Mouse (Mus musculus): ENCODE results near the gene Cdk20. TPM values are rescaled to one million over a fixed set of nuclear protein-coding genes. Genes with fewer than 3 reads are reported as not detected.
"Not testable (repeated sequence)": the region's sequence is repeated elsewhere in the genome, so short reads cannot be mapped to it uniquely, and the experiment has no call there.

The Cdk20 gene
- polyA plus RNA-seq, 1 experiment = 10.4 TPM

DNA sequence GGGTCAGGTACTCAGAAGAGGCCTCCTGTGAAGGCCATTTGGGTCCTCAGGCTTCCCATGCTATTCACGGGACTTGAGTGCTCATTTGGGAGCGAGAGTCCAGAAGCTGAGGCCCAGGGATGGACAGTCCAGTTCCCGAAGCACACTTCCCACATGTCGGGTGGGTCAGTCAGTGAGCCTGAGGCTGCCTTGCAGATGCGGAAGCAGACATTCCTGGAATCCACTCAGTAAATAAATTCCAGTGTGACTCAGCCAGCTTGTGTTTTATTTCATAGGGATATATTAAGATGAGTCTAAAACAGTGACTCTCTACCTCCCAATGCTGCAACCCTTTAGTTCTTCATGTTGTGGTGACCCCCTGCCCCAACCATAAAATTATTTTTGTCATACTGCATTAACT is 7.4 kb downstream of the Cdk20 start:
- WGBS = 61% methylated on average over 5 of the region's 5 CpGs
- H3K4me1 ChIP-seq (ENCODE audit: control insufficient read depth, insufficient read depth, low read length) = no peaks in the 10 kb centered on the region
- TF ChIP-seq CTCF (conservative IDR thresholded peaks at IDR 0.05; ENCODE audit: insufficient read depth, insufficient read length, low read depth, low read length) (no peak), POLR2A (IDR thresholded peaks at IDR 0.05; ENCODE audit: low read depth, low read length) (no peak)
- H3K27me3 ChIP-seq (replicated peaks; ENCODE audit: control insufficient read depth, insufficient read depth, low read length) = no peaks in the 10 kb centered on the region
- H3K36me3 ChIP-seq (ENCODE audit: control insufficient read depth, insufficient read depth, low read length) = no peaks in the 10 kb centered on the region
- H3K27ac ChIP-seq (ENCODE audit: insufficient read depth, low read depth, low read length) = no peak overlapping the region
- no peak for DNase-seq
- H3K4me3 ChIP-seq (ENCODE audit: insufficient read depth, low read depth, low read length) = no peak overlapping the region

DNA sequence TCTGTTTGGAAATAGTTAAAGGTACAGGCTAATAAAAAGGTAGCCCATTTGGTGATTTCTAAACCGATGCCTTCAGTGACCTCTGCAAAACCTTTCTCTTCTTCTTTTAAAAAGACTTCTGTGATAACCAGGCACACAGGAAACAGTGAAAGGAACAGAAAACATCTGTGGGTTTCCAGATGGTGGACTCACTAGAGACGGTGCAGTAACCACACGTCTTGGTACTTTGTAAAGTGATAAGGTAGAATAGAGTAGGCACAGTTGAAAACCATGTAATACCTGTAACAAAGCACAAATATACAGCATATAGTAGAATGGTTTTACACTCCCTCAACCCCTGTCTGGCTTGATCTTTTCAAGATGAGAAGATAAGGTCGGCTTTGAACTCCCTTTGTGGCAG is 8.5 kb downstream of the Cdk20 start:
- H3K4me3 ChIP-seq (ENCODE audit: insufficient read depth, low read depth, low read length) = no peak overlapping the region
- no peak for DNase-seq
- H3K4me1 ChIP-seq (ENCODE audit: control insufficient read depth, insufficient read depth, low read length) = no peaks in the 10 kb centered on the region
- no peaks in the 10 kb centered on the region for H3K27me3 ChIP-seq (replicated peaks; ENCODE audit: control insufficient read depth, insufficient read depth, low read length)
- TF ChIP-seq POLR2A (IDR thresholded peaks at IDR 0.05; ENCODE audit: low read depth, low read length) (no peak), CTCF (conservative IDR thresholded peaks at IDR 0.05; ENCODE audit: insufficient read depth, insufficient read length, low read depth, low read length) (no peak)
- 66% methylated on average over 4 of the region's 4 CpGs for WGBS
- no peak overlapping the region for H3K27ac ChIP-seq (ENCODE audit: insufficient read depth, low read depth, low read length)
- no peaks in the 10 kb centered on the region for H3K36me3 ChIP-seq (ENCODE audit: control insufficient read depth, insufficient read depth, low read length)

DNA sequence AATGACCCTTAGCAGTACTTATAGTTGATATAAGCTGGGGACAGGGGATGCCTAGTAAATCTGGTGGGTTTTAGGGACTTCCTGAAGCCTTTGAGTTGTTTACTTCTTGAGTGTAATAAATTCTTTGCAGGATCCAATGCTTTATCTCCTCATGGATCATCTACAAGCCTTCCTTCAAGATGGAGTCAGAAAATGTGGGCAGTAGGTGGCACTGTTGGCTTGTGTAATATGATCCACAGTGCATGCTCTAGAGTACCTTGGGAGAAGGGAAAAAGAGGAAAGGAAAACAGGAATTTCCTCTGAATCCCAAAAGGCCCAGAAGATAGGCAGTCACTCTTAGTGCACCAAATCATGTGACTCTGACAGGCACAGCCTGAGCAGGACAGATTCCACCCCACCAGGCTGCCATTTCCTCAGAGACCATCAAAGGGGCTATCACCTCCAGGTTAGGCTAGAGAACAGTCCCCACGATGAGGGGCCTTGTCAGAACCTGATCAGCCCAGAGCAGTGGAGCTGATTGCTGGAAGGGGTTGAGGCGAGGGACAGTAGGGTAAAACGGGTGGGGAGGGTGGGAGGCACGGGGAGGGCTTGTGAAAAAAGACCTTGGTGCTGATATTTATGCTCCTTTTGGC is 11.3 kb downstream of the Cdk20 start:
- no peaks in the 10 kb centered on the region for H3K4me1 ChIP-seq (ENCODE audit: control insufficient read depth, insufficient read depth, low read length)
- peak; percentile 66 for DNase-seq
- no peak overlapping the region for H3K4me3 ChIP-seq (ENCODE audit: insufficient read depth, low read depth, low read length)
- no peaks in the 10 kb centered on the region for H3K36me3 ChIP-seq (ENCODE audit: control insufficient read depth, insufficient read depth, low read length)
- 49% methylated on average over 4 of the region's 4 CpGs for WGBS
- H3K27me3 ChIP-seq (replicated peaks; ENCODE audit: control insufficient read depth, insufficient read depth, low read length) = no peaks in the 10 kb centered on the region
- TF ChIP-seq CTCF (conservative IDR thresholded peaks at IDR 0.05; ENCODE audit: insufficient read depth, insufficient read length, low read depth, low read length) = no peak
- no peak for TF ChIP-seq POLR2A (IDR thresholded peaks at IDR 0.05; ENCODE audit: low read depth, low read length)
- no peak overlapping the region for H3K27ac ChIP-seq (ENCODE audit: insufficient read depth, low read depth, low read length)

DNA sequence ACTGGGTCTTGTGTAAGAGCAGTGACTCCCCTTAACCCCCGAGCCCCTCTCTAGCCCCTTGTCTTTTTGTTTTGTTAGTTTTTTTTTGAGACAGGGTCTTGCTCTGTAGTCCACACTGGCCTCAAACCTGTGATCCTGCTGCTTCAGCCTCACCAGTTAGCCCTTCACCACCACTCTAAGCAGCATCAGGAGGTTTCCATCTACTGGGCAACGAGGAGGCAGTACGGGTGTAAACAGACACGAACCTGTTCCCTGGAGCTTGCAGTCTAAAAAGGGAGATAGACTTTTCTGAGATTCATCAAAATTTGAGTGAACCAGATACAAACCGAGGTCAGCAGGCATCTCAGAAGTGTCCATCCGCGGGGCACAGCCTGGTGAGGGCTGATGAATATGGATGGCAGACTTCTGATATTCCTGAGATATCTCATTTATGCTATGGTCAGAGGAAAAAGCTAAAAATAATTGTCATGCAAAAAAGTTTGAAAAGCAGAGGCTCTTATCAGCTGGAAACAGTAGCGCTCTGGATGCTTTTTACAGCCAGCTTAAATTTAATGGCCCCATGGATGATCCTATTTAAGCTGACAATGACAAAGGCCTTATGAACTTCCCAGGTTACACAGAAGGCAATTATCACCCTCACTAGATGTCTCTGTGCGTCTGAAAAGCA is 13.3 kb downstream of the Cdk20 start:
- DNase-seq = no peak
- Histone ChIP-seq H3K4me1 (ENCODE audit: control insufficient read depth, insufficient read depth, low read length) (no peaks in the 10 kb centered on the region), H3K4me3 (ENCODE audit: insufficient read depth, low read depth, low read length) (no peak overlapping the region), H3K27me3 (replicated peaks; ENCODE audit: control insufficient read depth, insufficient read depth, low read length) (no peaks in the 10 kb centered on the region), H3K36me3 (ENCODE audit: control insufficient read depth, insufficient read depth, low read length) (no peaks in the 10 kb centered on the region), H3K27ac (ENCODE audit: insufficient read depth, low read depth, low read length) (no peak overlapping the region)
- TF ChIP-seq POLR2A (IDR thresholded peaks at IDR 0.05; ENCODE audit: low read depth, low read length) (no peak), CTCF (conservative IDR thresholded peaks at IDR 0.05; ENCODE audit: insufficient read depth, insufficient read length, low read depth, low read length) (no peak)
- WGBS = 72% methylated on average over 9 of the region's 9 CpGs

DNA sequence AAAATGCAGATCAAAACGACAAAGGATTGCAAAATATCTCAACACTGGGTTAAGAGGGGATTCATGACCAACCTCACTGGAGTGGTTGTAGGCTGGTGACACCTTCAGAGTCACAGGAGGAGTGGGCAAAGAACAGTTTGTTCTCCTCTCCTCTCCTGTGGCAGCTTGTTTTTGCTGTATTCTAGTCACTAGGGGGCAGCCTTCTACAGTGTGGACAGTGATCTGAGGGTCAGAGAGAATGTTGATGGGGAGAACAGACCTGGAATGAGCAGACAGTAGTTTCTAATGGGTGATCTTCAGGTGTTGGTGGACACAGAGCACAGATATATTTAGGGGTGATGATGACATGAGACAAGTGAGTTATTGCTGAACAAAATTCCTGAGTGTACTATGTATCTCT is 15.8 kb downstream of the Cdk20 start:
- H3K36me3 ChIP-seq (ENCODE audit: control insufficient read depth, insufficient read depth, low read length) = no peaks in the 10 kb centered on the region
- H3K4me1 ChIP-seq (ENCODE audit: control insufficient read depth, insufficient read depth, low read length) = no peaks in the 10 kb centered on the region
- peak; percentile 48 for DNase-seq
- WGBS = 3% methylated on average over 1 of the region's 1 CpGs
- no peak for TF ChIP-seq POLR2A (IDR thresholded peaks at IDR 0.05; ENCODE audit: low read depth, low read length)
- TF ChIP-seq CTCF (conservative IDR thresholded peaks at IDR 0.05; ENCODE audit: insufficient read depth, insufficient read length, low read depth, low read length) = peak; percentile 67
- no peak overlapping the region for H3K27ac ChIP-seq (ENCODE audit: insufficient read depth, low read depth, low read length)
- no peak overlapping the region for H3K4me3 ChIP-seq (ENCODE audit: insufficient read depth, low read depth, low read length)
- H3K27me3 ChIP-seq (replicated peaks; ENCODE audit: control insufficient read depth, insufficient read depth, low read length) = no peaks in the 10 kb centered on the region

DNA sequence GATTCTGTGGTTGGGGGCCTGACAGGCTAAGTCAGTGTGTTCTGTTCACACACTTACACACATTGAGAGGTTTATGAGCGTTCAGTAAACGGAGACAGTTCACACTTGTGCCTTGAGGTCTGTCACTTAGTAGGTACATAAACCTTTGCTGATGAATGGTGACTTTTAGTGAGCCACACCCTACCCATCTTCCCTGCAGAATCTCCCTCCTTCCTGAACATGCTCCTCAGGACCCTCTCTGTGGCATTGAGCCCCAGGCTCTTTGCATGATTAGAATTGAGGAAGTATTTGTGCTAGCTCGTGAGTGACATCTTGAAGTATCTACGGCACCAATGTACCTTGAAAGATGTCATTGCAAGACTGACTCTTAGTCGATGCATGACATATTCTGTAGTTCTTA is 16.6 kb downstream of the Cdk20 start:
- H3K36me3 ChIP-seq (ENCODE audit: control insufficient read depth, insufficient read depth, low read length) = no peaks in the 10 kb centered on the region
- no peaks in the 10 kb centered on the region for H3K27me3 ChIP-seq (replicated peaks; ENCODE audit: control insufficient read depth, insufficient read depth, low read length)
- no peaks in the 10 kb centered on the region for H3K4me1 ChIP-seq (ENCODE audit: control insufficient read depth, insufficient read depth, low read length)
- no peak for DNase-seq
- H3K4me3 ChIP-seq (ENCODE audit: insufficient read depth, low read depth, low read length) = no peak overlapping the region
- 80% methylated on average over 5 of the region's 5 CpGs for WGBS
- TF ChIP-seq CTCF (conservative IDR thresholded peaks at IDR 0.05; ENCODE audit: insufficient read depth, insufficient read length, low read depth, low read length) = no peak
- no peak for TF ChIP-seq POLR2A (IDR thresholded peaks at IDR 0.05; ENCODE audit: low read depth, low read length)
- H3K27ac ChIP-seq (ENCODE audit: insufficient read depth, low read depth, low read length) = no peak overlapping the region

DNA sequence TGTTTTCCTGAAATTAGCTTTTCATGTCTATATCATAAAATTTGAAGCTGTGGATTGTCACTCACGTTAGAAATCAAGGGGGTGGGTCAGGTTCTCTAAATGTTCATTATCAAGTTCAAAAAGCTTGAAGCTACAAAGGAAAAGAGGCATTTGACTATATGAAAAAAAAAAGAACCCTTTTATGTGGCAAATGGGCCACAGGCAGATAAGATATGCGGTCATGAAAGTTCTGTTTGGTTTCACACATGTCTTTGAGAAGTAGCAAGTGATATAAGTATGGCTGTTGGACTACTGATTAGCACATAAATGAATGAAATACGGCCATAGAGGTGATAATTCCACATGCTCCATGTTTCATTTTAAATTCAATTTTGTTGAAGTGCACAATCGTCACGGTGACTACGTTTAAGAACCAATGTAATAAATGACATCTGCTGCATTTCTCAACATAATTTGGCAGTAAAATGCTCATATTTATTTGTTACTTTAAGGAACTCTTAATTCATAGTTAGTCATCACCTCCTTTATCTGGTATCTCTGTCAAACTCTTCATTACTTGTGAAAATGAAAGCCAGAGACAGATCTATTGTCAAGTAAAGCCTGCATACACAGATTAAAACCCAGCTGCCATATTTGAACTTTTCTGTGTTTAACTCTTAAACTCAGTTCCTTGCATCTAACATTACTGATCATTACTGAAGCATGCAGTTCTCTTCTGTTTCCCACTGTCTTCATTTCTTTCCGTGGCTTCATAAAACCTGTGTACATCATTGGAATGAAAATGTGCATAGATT is 18.1 kb downstream of the Cdk20 start:
- Histone ChIP-seq H3K4me1 (ENCODE audit: control insufficient read depth, insufficient read depth, low read length) (no peaks in the 10 kb centered on the region), H3K36me3 (ENCODE audit: control insufficient read depth, insufficient read depth, low read length) (no peaks in the 10 kb centered on the region), H3K27ac (ENCODE audit: insufficient read depth, low read depth, low read length) (no peak overlapping the region), H3K27me3 (replicated peaks; ENCODE audit: control insufficient read depth, insufficient read depth, low read length) (no peaks in the 10 kb centered on the region), H3K4me3 (ENCODE audit: insufficient read depth, low read depth, low read length) (no peak overlapping the region)
- no peak for DNase-seq
- 69% methylated on average over 7 of the region's 7 CpGs for whole genome bisulfite sequencing
- TF ChIP-seq POLR2A (IDR thresholded peaks at IDR 0.05; ENCODE audit: low read depth, low read length) = no peak
- TF ChIP-seq CTCF (conservative IDR thresholded peaks at IDR 0.05; ENCODE audit: insufficient read depth, insufficient read length, low read depth, low read length) = no peak

DNA sequence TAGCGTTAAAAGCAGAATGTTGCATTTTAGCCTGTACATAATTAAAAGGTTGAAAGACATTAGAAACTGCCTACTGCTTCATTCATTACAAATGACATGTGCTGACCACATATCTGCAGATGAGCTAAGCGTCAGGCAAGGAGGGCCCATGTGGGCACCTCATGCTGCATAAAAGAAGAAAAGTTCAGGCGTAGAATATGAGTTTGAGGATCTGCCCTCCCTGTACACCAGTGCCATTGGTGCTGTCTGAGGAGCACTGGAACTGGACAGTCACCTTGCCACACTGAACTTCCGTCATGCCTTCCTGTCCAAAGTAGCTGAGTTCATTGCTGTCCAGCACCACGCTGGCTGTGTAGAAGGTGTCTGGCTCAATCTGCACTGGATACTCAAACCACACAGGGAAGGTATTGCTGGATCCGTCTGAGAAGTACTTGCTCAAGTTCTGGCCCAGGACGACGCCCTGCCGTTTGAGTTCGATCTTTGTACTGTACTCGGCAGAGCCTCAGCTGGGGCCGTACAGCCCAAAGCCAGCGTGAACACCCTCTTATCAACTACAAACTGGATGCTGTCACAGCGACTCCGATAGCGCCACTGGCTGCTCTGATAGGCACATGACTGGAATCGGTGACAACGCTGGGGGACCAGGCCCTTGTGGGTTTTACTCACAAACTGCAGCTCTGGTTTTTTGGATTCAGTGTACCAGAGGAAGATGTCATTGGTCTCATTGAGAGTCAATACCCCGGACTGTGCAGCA is 25.3 kb downstream of the Cdk20 start:
- H3K27me3 ChIP-seq (replicated peaks; ENCODE audit: control insufficient read depth, insufficient read depth, low read length); H3K27ac ChIP-seq (ENCODE audit: insufficient read depth, low read depth, low read length); H3K4me3 ChIP-seq (ENCODE audit: insufficient read depth, low read depth, low read length); DNase-seq; H3K36me3 ChIP-seq (ENCODE audit: control insufficient read depth, insufficient read depth, low read length); H3K4me1 ChIP-seq (ENCODE audit: control insufficient read depth, insufficient read depth, low read length): not testable (repeated sequence)
- WGBS = 94% methylated on average over 19 of the region's 19 CpGs

Measured in kidney, adult 2 months (tissue).